Mouse (Mus musculus) stomach, embryonic 15.5 days (tissue): ENCODE measurements around the gene Gemin6. TPM values are rescaled to one million over a fixed set of nuclear protein-coding genes. Genes with fewer than 3 reads are reported as not detected.
"Not testable (repeated sequence)": the region's sequence is repeated elsewhere in the genome, so short reads cannot be mapped to it uniquely, and the experiment has no call there.

ENCODE experiments used
- ATAC-seq: fragments of 200-750 bp; cut with Nextera tagmentation; 2 replicates; pipeline ENCODE4 v1.8.0; 2017; ENCODE audit warnings: low read depth, moderate number of reproducible peaks, moderate TSS enrichment; ENCODE audit not compliant: insufficient read depth, low FRiP score
- H3K27ac ChIP-seq: fragments of 300-500 bp; sonication (generic); 2 replicates; pipeline ENCODE4 v1.5.1; 2015; ENCODE audit warnings: mild to moderate bottlenecking, inconsistent platforms
- H3K27me3 ChIP-seq: fragments of 300-500 bp; sonication (generic); replicated peaks from 2 replicates; pipeline ENCODE4 v1.6.1; 2015; ENCODE audit warnings: inconsistent platforms
- H3K36me3 ChIP-seq: fragments of 300-500 bp; sonication (generic); 2 replicates; pipeline ENCODE4 v1.6.1; 2015; ENCODE audit warnings: inconsistent platforms
- H3K4me1 ChIP-seq: fragments of 300-500 bp; sonication (generic); 2 replicates; pipeline ENCODE4 v1.6.1; 2015; ENCODE audit warnings: inconsistent platforms
- H3K4me2 ChIP-seq: fragments of 300-500 bp; sonication (generic); 2 replicates; pipeline ENCODE4 v1.6.1; 2015; ENCODE audit warnings: mild to moderate bottlenecking, inconsistent platforms
- H3K4me3 ChIP-seq: fragments of 300-500 bp; sonication (generic); replicated peaks from 2 replicates; pipeline ENCODE4 v1.5.1; 2015; ENCODE audit warnings: inconsistent platforms
- H3K9ac ChIP-seq: fragments of 300-500 bp; sonication (generic); 2 replicates; pipeline ENCODE4 v1.6.1; 2015; ENCODE audit warnings: inconsistent platforms
- H3K9me3 ChIP-seq: fragments of 300-500 bp; sonication (generic); 2 replicates; pipeline ENCODE4 v1.6.1; 2016; ENCODE audit warnings: inconsistent platforms
- WGBS: fragments of 180-500 bp; shearing (Covaris S2); methylation state at CpG from one replicate; pipeline ENCODE4 v1.1.7; 2015; 5-methylcytosine and 5-hydroxymethylcytosine counted together
- polyA plus RNA-seq: library from polyadenylated mRNA; unstranded; fragments of >200 nt; fragmentation: Nextera tagmentation; extraction: Ambion mirVana; gene quantifications from 2 replicates; pipeline ENCODE4 v1.2.1, GENCODE M21; 2015

Gemin6 gene
- polyA plus RNA-seq, 1 experiment from 2014 or later: 49.4 TPM

GRCm38 (mm10) chr17:80237475-80237874 lies 13.2 kb downstream of the Gemin6 start:
- no peak overlapping the region for H3K27ac ChIP-seq
- no peak for ATAC-seq
- 86% methylated on average over 5 of the region's 5 CpGs for WGBS
- H3K4me1 ChIP-seq: no peaks in the 10 kb centered on the region
- H3K9ac ChIP-seq: no peak overlapping the region
- H3K4me2 ChIP-seq: no peak overlapping the region
- no peaks in the 10 kb centered on the region for H3K9me3 ChIP-seq
- H3K27me3 ChIP-seq: no peaks in the 10 kb centered on the region
- peaks cover 22% of the 10 kb centered on the region for H3K36me3 ChIP-seq
- H3K4me3 ChIP-seq: no peak overlapping the region

- 78% methylated on average over 9 of the region's 9 CpGs for WGBS
- no peak overlapping the region for H3K4me2 ChIP-seq
- no peaks in the 10 kb centered on the region for H3K9me3 ChIP-seq
- no peaks in the 10 kb centered on the region for H3K4me1 ChIP-seq
- peaks cover 44% of the 10 kb centered on the region for H3K36me3 ChIP-seq
- H3K4me3 ChIP-seq: no peak overlapping the region
- H3K9ac ChIP-seq: no peak overlapping the region
- ATAC-seq: no peak
- no peaks in the 10 kb centered on the region for H3K27me3 ChIP-seq
- no peak overlapping the region for H3K27ac ChIP-seq
Measured at GRCm38 (mm10) chr17:80241594-80241993, 17.4 kb downstream of the Gemin6 start.

- Histone ChIP-seq H3K4me3 (no peak overlapping the region), H3K36me3 (peaks cover 48% of the 10 kb centered on the region), H3K9me3 (no peaks in the 10 kb centered on the region), H3K4me2 (no peak overlapping the region), H3K27me3 (no peaks in the 10 kb centered on the region), H3K4me1 (no peaks in the 10 kb centered on the region), H3K9ac (no peak overlapping the region), H3K27ac (no peak overlapping the region)
- peak; percentile 35; the same call in 1 of the 2 replicates for ATAC-seq
- WGBS: 42% methylated on average over 13 of the region's 13 CpGs
Measured at GRCm38 (mm10) chr17:80243116-80243515, 18.9 kb downstream of the Gemin6 start.

DNA sequence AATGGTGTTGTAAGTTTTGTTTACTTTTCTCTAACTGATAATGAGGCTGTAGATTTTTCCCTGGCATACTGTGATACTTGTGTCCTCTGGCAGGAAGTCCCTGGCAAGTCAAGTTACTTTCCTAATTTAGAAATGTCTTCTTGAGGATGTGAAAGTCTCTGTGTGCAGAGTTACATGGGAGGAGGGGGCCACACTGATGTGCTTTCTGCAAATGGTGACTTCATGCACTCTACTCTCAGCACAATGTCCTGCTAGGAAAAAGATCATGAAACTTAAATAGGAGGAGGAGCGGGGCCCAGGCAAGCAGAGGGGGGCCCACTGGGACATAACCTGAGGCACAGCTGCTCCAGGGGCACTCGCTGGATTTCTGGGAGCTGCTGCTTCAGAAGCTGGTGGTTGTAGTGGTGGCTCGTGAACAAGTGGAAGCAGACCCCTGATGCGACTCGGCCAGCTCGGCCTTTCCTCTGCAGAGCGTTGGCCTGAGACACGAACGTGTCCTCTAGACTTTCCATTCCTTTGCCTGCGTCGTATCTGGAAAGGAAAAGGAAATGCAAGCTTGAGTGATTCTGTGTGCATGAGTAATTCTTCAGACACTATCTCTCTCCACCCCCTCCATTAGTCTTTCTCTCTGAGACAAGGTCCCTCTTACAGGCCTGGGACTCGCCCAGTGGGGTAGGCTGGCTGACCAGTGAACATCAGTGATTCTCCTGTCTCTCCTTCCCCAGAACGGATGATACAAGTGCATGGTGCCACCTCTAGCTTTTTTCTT lies 28.7 kb downstream of the Gemin6 start:
- peak overlapping the region; percentile 61; the same call in 1 of the 2 replicates for H3K27ac ChIP-seq
- peaks cover 50% of the 10 kb centered on the region for H3K36me3 ChIP-seq
- ATAC-seq: no peak
- WGBS: 71% methylated on average over 13 of the region's 13 CpGs
- no peak overlapping the region for H3K4me3 ChIP-seq
- H3K27me3 ChIP-seq: no peaks in the 10 kb centered on the region
- no peak overlapping the region for H3K4me2 ChIP-seq
- no peak overlapping the region for H3K9ac ChIP-seq
- H3K4me1 ChIP-seq: peaks cover 5% of the 10 kb centered on the region; the same call in 1 of the 2 replicates
- H3K9me3 ChIP-seq: no peaks in the 10 kb centered on the region

GRCm38 (mm10) chr17:80254421-80254820 lies 30.2 kb downstream of the Gemin6 start:
- H3K4me1 ChIP-seq: peaks cover 5% of the 10 kb centered on the region; the same call in 1 of the 2 replicates
- H3K9me3 ChIP-seq: no peaks in the 10 kb centered on the region
- peak overlapping the region; percentile 42 for H3K27ac ChIP-seq
- H3K4me2 ChIP-seq: no peak overlapping the region
- no peak for ATAC-seq
- H3K9ac ChIP-seq: no peak overlapping the region
- 94% methylated on average over 5 of the region's 5 CpGs for WGBS
- H3K4me3 ChIP-seq: no peak overlapping the region
- no peaks in the 10 kb centered on the region for H3K27me3 ChIP-seq
- H3K36me3 ChIP-seq: peaks cover 47% of the 10 kb centered on the region

- Histone ChIP-seq H3K4me1 (peaks cover 5% of the 10 kb centered on the region; the same call in 1 of the 2 replicates), H3K9me3 (no peaks in the 10 kb centered on the region), H3K36me3 (peaks cover 43% of the 10 kb centered on the region), H3K4me2 (0 out of 2 replicates have a peak overlapping the region, but pooled peaks have one; percentile 13), H3K27ac (peak overlapping the region; percentile 42), H3K27me3 (no peaks in the 10 kb centered on the region), H3K9ac (no peak overlapping the region), H3K4me3 (no peak overlapping the region)
- WGBS: 15% methylated on average over 13 of the region's 13 CpGs
- peak; percentile 78 for ATAC-seq
Measured at GRCm38 (mm10) chr17:80255208-80255607, 31.0 kb downstream of the Gemin6 start.

- no peak for ATAC-seq
- Histone ChIP-seq H3K36me3 (peaks cover 42% of the 10 kb centered on the region), H3K4me2 (no peak overlapping the region), H3K4me3 (no peak overlapping the region), H3K27me3 (no peaks in the 10 kb centered on the region), H3K9ac (no peak overlapping the region), H3K9me3 (no peaks in the 10 kb centered on the region), H3K4me1 (no peaks in the 10 kb centered on the region), H3K27ac (no peak overlapping the region)
- WGBS: 90% methylated on average over 4 of the region's 4 CpGs
Measured at GRCm38 (mm10) chr17:80267065-80267464, 42.8 kb downstream of the Gemin6 start.

- WGBS: 94% methylated on average over 3 of the region's 3 CpGs
- Histone ChIP-seq H3K27ac (no peak overlapping the region), H3K4me2 (no peak overlapping the region), H3K4me3 (no peak overlapping the region), H3K9me3 (no peaks in the 10 kb centered on the region), H3K4me1 (no peaks in the 10 kb centered on the region), H3K27me3 (no peaks in the 10 kb centered on the region), H3K9ac (no peak overlapping the region), H3K36me3 (peaks cover 48% of the 10 kb centered on the region)
- ATAC-seq: no peak
Measured at GRCm38 (mm10) chr17:80268151-80268550, 43.9 kb downstream of the Gemin6 start.

DNA sequence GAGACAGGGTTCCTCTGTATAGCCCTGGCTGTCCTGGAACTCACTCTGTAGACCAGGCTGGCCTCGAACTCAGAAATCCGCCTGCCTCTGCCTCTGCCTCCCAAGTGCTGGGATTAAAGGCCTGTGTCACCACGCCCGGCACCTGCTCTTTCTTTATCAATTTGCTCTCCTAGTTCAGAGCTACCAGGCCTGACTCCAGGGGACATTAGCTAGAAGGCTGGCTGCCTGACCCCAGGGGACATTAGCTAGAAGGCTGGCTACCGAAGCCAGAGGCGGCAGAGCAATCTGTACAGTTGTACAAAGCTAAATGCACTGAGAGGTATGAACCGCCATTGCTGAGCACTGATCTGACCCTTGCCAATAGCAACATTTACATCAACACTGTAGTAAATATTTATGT lies 46.4 kb downstream of the Gemin6 start:
- not testable (repeated sequence) for H3K4me2 ChIP-seq, H3K4me1 ChIP-seq, H3K27me3 ChIP-seq, H3K9me3 ChIP-seq, H3K9ac ChIP-seq, H3K27ac ChIP-seq, ATAC-seq, H3K4me3 ChIP-seq
- peaks cover 41% of the 10 kb centered on the region for H3K36me3 ChIP-seq
- WGBS: 91% methylated on average over 7 of the region's 7 CpGs

Other genes starting within 250 kb of the Gemin6 start
- 55.8 and 59.1 TPM in 2 replicates for gene Hnrnpll, start 162.1 kb upstream of the Gemin6 start, polyA plus RNA-seq
- 30.0 and 36.0 TPM in 2 replicates for gene Galm, start 97.0 kb upstream of the Gemin6 start, polyA plus RNA-seq
- gene Srsf7, start 17.1 kb upstream of the Gemin6 start, polyA plus RNA-seq: 497 and 548 TPM in 2 replicates
- gene Ttc39d, start 17.0 kb upstream of the Gemin6 start, polyA plus RNA-seq: 0.06 and 0.13 TPM in 2 replicates
- gene Morn2, start 65.8 kb downstream of the Gemin6 start, polyA plus RNA-seq: 23.9 and 27.8 TPM in 2 replicates
- 14.6 and 15.8 TPM in 2 replicates for gene Dhx57, start 66.0 kb downstream of the Gemin6 start, polyA plus RNA-seq
- gene Arhgef33, start 83.0 kb downstream of the Gemin6 start, polyA plus RNA-seq: 0.90 and 1.2 TPM in 2 replicates
- 1.7 and 2.0 TPM in 2 replicates for gene Gm10190, start 149.1 kb downstream of the Gemin6 start, polyA plus RNA-seq